Mouse (Mus musculus) regulatory T cell (primary cell): ENCODE data around the gene 1700029F12Rik.
"Not testable (repeated sequence)": the region's sequence is repeated elsewhere in the genome, so short reads cannot be mapped to it uniquely, and the experiment has no call there.

Source experiments
- in situ Hi-C: fragments of 300-600 bp; cut with MboI, MseI; formaldehyde crosslinking; loops from one replicate; pipeline ENCODE4 v1.15.1; 2025; ENCODE audit warnings: high pct_unique_total_duplicates

Gene 1700029F12Rik

DNA sequence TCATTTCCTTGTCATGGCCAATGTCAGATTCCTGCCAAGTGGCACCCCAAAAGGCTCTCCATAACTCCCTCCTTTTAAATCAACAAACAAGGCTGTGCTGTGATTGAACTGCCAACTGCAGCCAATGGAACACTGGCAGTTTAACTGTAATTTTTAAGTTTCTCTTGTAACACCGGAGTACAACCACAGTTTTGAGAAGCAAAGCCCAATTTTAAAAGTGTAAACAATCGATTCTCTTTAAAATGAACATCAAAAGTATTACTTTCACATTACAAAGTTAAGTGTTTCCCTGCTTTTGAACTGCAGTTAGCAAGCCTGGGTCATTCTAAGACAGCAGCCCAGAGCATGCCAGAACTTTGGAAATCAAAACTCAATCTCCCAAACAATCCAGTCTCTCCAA is at the start of gene 1700029F12Rik:
Gene 1700029F12Rik, minus strand, starts transcription at position 101 of the 400 bp plus-strand sequence.
- in situ Hi-C loops: no loop called here

DNA sequence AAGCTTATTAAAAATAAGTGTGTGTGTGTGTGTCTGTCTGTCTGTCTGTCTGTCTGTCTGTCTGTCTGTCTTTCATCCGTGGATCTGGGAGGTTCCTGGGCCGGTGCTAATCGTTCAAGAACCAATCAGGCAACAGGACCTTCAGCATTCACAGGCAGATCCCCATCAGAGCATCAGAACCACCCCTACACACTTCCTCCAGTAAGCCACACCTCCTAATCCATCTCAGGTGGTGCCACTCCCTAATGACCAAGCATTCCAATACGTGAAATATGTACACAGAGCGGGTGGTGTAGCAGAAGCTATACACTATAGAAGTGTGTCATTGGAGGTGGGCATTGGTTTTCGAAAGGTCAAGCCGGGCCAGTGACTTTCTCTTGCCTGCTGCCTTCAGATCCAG is 48.3 kb upstream of the 1700029F12Rik start:
- in situ Hi-C loops: no loop called here

DNA sequence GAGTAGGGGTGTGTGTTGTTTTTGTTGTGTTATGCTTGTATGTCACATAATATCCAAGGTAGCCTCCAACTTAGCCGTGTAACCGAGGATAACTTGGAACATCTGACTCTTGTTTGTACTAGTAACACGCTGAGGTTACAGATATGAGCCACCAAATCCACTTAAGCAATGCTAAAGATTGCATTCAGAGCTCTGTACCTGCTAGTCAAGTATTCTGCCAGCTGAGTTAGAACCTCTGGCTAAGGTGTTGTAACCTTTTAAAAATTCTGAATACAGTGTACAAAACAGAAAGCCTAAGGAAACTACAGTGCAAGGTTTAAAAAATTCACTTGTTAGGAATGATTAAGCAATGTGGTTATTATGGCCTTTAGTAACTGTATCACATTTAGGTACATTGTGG is 46.5 kb upstream of the 1700029F12Rik start:
- in situ Hi-C loops: no loop called here

DNA sequence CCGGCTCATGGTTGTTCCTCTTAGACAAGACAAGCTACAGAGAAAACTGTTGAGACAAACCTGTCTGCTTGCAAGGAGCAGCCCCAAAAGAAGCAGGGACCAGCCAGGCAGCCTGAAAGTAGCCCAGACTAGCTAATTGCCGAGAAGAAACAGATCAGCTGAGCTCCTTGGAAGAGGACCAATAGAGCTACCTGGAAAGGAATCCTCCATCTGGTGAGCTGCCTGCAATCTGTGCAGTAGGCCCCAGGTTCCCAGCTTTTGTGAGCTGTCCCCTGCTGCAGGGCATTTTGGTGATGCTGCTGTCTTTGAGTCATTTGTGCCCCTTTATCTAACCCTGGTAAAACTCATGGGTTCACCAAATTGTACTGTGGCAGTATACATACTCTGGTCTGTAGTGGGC is 46.0 kb upstream of the 1700029F12Rik start:
- in situ Hi-C loops: no loop called here

DNA sequence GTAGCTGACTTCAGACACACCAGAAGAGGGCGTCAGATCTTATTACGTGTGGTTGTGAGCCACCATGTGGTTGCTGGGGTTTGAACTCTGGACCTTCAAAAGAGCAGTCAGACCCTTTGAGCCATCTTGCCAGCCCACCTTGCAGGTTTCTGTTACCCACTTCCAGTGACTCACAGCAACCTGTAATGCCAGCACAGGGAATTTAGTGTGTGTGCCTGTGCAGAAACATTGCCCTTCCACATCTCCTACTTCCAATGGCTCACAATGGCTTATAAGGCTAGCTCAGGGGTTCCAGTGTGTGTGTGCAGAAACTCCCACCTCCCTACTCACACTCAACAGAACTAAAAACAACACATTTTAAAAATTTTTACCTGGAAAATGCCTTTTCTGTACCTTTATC is 43.4 kb upstream of the 1700029F12Rik start:
- in situ Hi-C loops: no loop called here

DNA sequence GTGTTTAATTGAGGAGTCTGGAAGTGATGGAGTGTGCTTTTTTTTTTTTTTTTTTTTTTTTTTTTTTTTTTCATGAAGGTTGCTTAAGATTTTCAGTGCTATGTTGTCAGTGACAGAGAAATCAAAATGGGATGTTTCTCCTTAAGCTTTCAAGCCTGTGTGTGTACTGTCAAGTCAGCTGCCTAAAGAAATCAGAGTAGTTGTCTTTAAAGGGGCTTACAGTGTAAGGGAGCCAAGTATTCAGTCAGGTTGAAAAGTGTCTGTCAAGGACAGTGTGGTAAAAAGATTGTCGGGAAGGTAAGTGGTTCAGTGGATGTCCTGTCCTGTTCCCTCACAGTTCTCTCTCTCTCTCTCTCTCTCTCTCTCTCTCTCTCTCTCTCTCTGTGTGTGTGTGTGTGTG is 39.3 kb upstream of the 1700029F12Rik start:
- in situ Hi-C loops: no loop called here

DNA sequence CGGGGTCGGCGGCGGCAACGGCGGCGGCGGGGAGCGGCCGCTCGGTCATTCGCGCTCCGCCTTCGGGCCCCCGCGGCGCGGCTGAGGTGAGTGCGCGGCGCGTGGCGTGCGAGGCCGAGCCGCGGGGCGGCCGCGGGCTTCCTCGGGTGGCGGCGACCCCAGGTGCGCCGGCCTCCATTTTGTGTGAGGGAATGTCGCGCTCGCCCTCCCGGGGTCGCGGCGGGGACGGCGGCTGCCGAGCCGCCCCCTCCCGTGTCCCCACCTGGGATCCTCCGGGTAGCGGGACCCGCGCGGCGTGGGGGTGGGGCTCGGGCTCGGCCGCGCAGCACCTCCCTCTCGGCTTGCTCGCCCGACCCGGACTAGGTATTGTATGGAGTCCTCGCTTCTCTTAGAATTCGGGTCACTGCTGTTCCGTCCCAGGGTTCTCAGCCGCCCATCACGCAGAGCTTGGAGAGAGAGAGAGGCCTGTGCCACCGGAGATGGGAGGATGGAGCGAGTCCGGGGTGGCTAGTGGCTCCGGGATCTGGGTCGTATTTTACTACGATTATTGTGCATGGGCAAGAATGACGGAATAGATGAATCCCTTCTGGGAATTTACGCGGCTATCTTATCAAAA is 37.6 kb upstream of the 1700029F12Rik start:
- in situ Hi-C loops: no loop called here

DNA sequence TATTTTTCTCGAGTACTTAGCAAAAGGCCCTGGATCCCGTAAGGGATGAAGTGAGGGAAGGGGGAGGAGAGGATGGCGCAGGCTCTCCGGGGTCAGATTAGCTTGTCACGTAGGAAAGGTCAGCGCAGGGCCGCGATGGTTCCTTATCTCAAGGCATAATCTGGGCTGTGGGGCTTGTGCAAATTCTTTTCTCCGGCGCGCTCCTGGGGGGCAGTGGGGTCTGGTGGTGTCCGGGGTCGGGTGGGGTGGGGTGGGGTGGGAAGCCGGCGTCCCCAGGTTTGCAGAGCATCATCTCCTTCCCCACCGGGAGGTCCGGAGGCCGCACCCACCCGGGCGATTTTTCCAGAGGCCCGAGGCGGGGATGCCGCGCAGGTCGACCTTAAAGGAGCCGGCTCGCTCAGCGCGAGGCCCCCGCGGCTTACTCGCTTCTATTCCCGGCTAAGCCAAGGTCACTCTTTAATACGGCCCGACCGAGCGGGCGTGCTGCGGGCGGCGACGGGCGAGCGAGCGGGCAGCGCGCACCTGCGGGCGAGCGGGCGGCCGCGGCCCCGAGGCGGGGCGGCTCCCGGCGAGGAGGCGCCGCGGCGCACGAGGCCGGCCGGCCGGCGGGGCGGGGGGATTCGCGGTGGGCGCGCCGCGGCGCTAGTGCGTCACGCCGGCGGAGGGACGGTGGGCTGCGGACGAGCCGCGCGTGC is 36.9 kb upstream of the 1700029F12Rik start:
- in situ Hi-C loops: no loop called here

DNA sequence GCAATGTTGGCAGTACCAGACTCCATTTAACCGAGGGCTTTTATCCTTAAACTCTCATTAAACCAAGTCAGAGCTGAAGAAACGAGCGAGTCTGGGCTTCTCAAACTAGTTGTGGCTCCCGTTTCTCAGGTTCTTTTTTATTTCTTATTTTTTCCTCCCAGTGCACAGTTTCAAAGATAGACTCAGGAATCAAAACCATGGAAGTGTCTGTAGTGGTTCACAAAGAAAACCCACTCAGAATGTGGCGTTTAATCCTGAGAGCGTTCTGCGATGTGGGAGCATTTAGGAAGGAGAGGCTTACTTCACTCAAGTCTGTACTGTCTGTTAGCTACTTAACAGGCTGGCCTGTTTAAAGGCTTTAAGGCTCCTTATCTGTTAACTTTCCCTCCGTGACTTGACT is 34.0 kb upstream of the 1700029F12Rik start:
- in situ Hi-C loops: no loop called here

DNA sequence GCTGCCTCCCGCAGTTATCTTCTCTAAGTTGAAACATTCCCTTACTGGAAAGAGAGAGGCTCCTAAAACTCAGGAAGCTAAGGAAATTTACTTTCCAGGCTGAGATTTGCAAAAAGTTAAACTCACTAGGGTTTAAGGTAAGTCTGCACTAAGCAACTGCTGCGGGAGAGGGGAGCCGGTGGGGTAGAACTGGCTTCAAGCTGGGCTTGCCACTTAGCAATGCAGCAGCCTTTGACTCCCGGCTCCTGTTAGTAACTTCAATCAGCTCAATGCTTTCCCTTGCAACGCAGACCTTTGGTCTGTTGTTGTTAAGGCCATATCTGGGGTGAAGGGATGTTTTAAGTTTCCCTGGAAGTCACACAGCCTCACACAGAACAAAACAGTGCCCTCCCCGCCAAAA is 33.5 kb upstream of the 1700029F12Rik start:
- in situ Hi-C loops: no loop called here

DNA sequence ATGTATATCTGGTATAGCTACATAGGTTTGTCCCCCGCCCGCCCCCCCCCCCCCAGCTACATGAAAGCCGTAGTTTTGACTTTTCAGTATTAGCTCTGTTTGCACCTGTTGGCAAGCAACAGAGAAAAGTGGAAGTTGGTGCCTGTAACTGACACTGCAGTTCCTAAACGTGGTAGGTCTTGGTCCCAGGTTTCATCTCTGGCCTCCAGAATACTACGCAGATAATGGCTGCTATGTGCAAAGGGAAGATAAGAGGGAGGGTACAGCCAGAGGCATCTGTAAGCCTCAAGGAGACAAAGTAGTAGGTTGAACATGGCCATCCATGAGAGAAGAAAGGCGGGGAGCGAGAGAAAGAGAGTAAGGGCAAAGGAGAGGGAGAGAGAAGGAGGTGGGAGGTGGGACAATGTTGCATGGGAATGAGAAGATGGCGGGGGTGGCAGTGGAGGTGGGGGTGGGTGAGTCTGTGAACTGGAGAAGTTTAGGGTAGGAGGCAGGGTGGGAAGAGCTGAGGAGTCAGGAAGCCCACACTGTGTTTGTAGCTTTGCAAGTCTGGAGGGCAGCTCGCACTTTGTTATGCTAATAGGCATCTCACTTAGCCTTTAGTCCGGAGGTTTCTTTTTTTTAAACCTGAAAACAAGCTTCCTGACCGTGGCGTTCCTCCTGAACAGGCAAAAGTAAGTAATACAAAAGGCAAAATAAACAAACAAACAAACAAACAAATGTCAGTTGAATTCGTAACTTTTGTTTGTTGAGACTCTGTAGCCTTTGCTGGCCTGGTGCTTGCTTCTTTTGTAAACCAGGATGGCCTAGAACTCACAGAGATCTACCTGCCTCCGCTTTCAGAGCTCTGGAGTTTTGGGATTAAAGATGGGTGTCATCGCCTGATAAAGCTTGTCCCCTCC is 32.7 kb upstream of the 1700029F12Rik start, which contains the start of gene Fam169a:
Gene Fam169a, plus strand, starts transcription at position 638 of the 902 bp plus-strand sequence.
- in situ Hi-C loops: no loop called here

DNA sequence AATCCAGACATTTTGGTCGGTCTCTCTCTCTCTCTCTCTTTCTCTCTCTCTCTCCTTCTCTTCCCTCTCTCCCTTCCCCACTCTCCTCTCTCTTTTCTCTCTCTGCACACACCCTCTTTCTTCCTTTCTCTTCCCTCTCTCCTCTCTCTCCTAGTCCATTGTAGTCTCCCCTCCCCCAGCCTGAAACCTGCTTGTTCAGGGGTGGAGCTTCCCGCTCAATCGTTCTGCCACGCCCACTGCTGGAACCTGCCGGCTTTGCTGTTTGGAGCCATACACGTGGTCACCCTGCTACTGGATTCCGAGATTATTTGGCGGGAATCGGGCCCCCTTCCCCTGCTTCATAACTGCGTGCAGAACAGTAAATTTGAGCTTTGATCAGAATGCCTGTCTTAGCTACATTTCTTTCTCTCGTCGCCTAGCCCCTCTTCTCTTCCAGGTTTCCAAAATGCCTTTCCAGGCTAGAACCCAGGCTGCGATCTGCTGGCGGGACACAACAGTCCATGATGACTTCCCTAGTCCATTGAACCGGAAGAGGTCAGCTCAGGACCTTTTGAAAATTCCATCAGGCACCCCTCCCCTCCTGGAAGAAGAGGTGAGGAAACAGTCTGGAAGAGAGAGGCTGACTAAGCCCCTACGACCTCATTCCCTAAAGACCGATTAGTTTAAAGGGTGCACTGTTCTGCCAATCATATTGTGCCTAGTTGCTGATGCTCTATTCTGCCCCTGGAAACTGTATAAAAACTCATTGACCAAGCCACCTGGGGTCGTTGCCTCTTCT is 30.9 kb upstream of the 1700029F12Rik start:
- in situ Hi-C loops: not testable (repeated sequence)

DNA sequence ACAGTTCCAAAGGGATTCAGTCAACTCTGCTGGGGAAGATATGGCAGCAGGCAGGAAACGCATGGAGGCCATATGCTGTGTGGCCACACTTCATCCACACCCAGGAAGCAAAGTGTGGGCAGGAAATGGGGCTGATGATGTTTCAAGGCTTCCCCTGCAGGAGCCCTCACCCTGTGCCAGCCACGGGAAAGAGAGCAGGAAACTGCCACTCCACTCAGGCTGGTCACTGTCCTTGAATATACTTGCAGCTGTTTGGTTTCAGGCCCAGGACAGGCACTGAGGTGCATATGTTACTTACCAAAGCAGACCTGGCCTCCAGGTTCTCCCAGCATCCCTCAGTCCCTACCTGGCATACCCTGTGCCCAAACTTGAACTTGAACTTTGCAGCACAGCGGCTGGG is 30.3 kb upstream of the 1700029F12Rik start:
- in situ Hi-C loops: no loop called here

DNA sequence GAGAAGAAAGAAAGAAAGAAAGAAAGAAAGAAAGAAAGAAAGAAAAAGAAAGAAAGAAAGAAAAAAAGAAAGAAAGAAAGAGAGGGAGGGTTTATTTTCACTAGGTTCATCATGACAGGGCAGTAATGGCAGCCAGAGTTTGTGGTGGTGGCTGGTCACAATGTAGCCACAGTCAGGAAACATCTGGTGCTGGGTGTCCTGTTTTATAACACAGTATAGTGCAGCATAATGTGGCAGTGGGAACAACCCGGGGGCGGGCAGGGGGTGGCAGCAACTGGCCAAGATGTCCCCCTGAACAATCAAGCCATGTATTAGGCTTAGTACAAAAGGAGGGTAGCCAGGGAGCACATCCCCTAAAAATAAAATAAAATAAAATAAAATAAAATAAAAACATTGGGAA is 29.3 kb upstream of the 1700029F12Rik start:
- in situ Hi-C loops: no loop called here

DNA sequence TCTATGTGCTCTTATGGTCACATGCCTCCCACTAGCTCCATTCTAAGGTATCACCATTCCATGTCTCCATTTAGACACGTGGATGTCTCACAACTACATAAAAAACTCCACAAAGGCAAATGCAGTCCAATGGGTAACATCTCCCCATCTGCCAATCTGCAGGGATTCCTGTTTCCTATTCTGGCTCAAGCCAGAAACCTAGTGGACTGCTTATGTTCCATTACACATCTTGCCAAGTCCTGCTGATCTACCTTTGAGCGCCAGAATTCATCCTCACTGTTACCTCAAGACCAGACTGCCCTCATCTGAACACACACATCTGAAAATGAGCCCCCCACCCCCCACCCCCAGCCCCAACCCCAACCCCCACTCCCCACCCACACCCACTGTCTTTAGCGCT is 28.0 kb upstream of the 1700029F12Rik start:
- in situ Hi-C loops: no loop called here

DNA sequence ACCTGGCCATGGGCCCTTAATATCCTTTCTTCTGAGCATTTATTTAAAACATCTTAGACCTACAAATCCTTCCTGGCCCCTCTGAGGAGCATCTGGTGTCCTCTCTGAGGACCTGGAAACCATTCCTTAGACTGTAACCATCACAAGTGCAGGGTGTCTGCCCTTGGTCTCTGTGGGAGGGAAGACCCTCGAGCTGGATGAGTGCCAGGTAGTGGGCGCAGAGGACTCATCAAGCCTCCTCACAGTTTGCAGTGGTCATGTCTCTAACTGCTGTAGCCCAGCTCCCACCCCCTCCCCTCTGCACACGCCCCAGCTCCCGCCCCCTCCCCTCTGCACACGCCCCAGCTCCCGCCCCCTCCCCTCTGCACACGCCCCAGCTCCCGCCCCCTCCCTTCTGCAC is 26.2 kb upstream of the 1700029F12Rik start:
- in situ Hi-C loops: no loop called here

DNA sequence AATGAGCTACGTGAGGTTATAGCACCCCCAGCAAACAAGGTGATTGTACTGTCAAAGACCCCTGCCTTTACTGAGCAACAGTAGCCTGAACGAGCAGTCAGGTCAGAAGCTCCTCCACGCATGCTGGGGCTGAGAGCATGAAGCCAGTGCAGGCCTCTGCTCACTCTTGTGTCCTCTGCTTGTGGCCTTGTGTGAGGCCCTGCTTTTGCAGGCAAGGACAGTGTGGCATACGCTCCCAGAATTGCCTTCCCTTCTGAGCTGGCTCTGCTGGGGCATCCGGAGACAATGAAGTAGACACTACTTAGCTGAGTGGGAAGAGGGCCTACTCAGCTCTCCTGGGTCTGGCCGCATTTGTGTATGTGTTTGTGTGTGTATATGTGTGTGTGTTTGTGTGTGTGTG is 25.6 kb upstream of the 1700029F12Rik start:
- in situ Hi-C loops: no loop called here

DNA sequence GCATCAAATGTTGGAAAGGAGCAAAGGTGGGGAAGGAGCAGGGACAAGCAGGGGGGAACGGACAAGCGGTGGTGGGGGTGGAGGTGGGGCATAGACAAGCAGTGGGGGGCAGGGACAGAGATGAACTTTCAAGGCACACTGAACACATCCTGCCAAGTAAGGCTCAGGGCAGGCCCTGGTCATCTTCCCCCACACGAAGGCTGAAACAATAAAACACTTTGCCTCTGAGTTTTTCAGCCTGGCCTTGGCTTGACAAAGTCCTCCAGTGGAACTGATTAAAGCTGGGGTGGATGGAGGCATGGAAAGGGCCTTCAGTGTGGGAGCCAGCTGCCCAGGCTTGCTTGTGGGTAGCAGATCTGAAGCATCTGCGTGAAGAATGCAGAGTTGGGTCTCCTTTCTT is 23.7 kb upstream of the 1700029F12Rik start:
- in situ Hi-C loops: no loop called here

DNA sequence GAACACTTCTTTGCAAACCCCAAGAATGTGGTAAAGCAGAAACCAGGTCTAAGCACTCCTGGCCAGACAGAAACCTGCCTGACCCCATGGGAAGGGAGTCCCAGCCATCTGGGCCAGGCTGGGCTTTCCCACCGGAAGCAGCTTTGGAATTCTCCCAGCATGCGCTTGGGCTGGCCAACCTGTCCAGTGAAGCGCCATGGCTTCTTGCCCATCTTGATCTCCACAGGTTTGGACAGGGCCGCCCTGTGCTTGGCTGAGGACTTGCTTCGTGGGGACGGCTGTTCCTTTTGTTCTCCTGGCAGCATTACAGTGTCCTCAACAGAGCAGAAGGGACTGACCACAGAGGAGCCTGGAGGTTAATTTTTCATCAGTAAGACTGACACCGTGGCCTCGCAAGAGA is 19.7 kb upstream of the 1700029F12Rik start:
- in situ Hi-C loops: loop anchor here (5.0 kb wide), 1 partner anchor 202 kb away; no protein-coding TSS in a partner anchor

DNA sequence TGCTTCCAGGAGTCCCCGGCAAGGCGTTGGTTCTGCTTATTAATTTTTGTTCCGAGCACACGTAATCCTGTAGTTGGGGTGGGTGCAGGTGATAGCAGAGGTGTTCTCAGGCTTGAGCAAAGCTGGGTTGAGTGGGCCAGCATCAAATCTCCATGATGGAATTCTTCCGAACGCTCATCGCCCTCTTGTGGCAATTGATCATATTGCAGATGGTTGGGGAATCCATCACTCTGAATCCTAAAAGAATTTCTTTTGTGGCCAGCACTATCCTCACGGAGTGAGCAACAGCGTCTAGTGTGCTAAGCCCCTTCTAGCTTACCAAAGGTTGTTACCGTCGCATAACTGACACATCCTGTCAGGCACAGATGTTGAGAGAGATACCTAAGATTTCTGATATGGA is 18.5 kb upstream of the 1700029F12Rik start:
- in situ Hi-C loops: loop anchor here (5.0 kb wide), 1 partner anchor 200 kb away; no protein-coding TSS in a partner anchor

DNA sequence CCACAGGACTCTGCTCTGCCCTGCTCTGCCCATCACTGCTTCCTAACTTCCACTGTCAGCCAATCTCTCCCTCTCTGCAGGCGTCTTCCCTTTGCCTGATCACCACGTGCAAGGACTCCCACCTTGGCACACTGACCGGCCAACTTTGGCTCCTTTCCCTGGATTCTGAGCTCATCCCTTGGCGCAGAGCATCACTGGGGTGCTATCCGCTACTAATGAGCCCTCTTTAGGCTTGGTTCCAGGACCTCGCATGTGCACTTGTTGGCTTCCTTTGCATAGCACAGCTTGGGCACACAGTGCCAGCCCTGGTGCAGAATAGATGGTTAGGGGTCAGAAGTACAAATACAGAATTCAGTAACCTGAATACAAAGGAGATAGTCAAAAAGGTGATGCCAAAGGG is 17.0 kb upstream of the 1700029F12Rik start:
- in situ Hi-C loops: loop anchor here (5.0 kb wide), 1 partner anchor 199 kb away; no protein-coding TSS in a partner anchor
